Mouse (Mus musculus): ENCODE measurements at regions not wholly inside any gene's neighbourhood (a gene's known extent, or its start where the extent isn't known, plus 50 kb on each side); places are given as distances from the start of the nearest gene placed in this dataset.
A peak's percentile ranks its signal among the peaks of the same experiment; 100 is the strongest.

- no peak overlapping the region for H3K9ac ChIP-seq (ENCODE audit: low read depth, low read length)
- no peak for ATAC-seq
- WGBS, result 96% methylated on average over 2 of the region's 2 CpGs
- no peaks in the 10 kb centered on the region for H3K27me3 ChIP-seq (replicated peaks; ENCODE audit: control insufficient read depth, insufficient read depth, low read length)
- no peak overlapping the region for H3K27ac ChIP-seq (ENCODE audit: low read depth, low read length)
- no peaks in the 10 kb centered on the region for H3K4me1 ChIP-seq (ENCODE audit: control insufficient read depth, insufficient read depth, low read depth, low read length)
- H3K36me3 ChIP-seq (ENCODE audit: control insufficient read depth, insufficient read depth, low read length), result no peaks in the 10 kb centered on the region
- H3K4me2 ChIP-seq (ENCODE audit: low read length), result no peak overlapping the region
- no peaks in the 10 kb centered on the region for H3K9me3 ChIP-seq (ENCODE audit: control insufficient read depth, low read length)
- H3K4me3 ChIP-seq (ENCODE audit: low read length), result no peak overlapping the region
Observed at GRCm38 (mm10) chr2:80913478-80913877, 296.4 kb downstream of the Nup35 start.

GRCm38 (mm10) chr2:80945521-80945920 lies 328.5 kb downstream of the Nup35 start:
- ATAC-seq, result no peak
- no peak overlapping the region for H3K4me3 ChIP-seq (ENCODE audit: low read length)
- no peaks in the 10 kb centered on the region for H3K4me1 ChIP-seq (ENCODE audit: control insufficient read depth, insufficient read depth, low read depth, low read length)
- no peak overlapping the region for H3K27ac ChIP-seq (ENCODE audit: low read depth, low read length)
- WGBS, result 80% methylated on average over 3 of the region's 3 CpGs
- H3K9ac ChIP-seq (ENCODE audit: low read depth, low read length), result no peak overlapping the region
- H3K9me3 ChIP-seq (ENCODE audit: control insufficient read depth, low read length), result no peaks in the 10 kb centered on the region
- H3K36me3 ChIP-seq (ENCODE audit: control insufficient read depth, insufficient read depth, low read length), result no peaks in the 10 kb centered on the region
- H3K4me2 ChIP-seq (ENCODE audit: low read length), result no peak overlapping the region
- no peaks in the 10 kb centered on the region for H3K27me3 ChIP-seq (replicated peaks; ENCODE audit: control insufficient read depth, insufficient read depth, low read length)

GRCm38 (mm10) chr2:80966766-80967165 lies 349.7 kb downstream of the Nup35 start:
- WGBS, result 87% methylated on average over 5 of the region's 5 CpGs
- Histone ChIP-seq H3K4me1 (ENCODE audit: control insufficient read depth, insufficient read depth, low read depth, low read length) (no peaks in the 10 kb centered on the region), H3K9ac (ENCODE audit: low read depth, low read length) (no peak overlapping the region), H3K36me3 (ENCODE audit: control insufficient read depth, insufficient read depth, low read length) (no peaks in the 10 kb centered on the region), H3K27ac (ENCODE audit: low read depth, low read length) (no peak overlapping the region), H3K9me3 (ENCODE audit: control insufficient read depth, low read length) (no peaks in the 10 kb centered on the region), H3K4me2 (ENCODE audit: low read length) (no peak overlapping the region), H3K27me3 (replicated peaks; ENCODE audit: control insufficient read depth, insufficient read depth, low read length) (no peaks in the 10 kb centered on the region), H3K4me3 (ENCODE audit: low read length) (no peak overlapping the region)
- no peak for ATAC-seq

- no peak overlapping the region for H3K27ac ChIP-seq (ENCODE audit: low read depth, low read length)
- H3K4me3 ChIP-seq (ENCODE audit: low read length), result no peak overlapping the region
- 0 out of 2 replicates have a peak, but pooled peaks have one; percentile 37 for ATAC-seq
- H3K27me3 ChIP-seq (replicated peaks; ENCODE audit: control insufficient read depth, insufficient read depth, low read length), result no peaks in the 10 kb centered on the region
- no peaks in the 10 kb centered on the region for H3K36me3 ChIP-seq (ENCODE audit: control insufficient read depth, insufficient read depth, low read length)
- H3K4me1 ChIP-seq (ENCODE audit: control insufficient read depth, insufficient read depth, low read depth, low read length), result no peaks in the 10 kb centered on the region
- no peak overlapping the region for H3K9ac ChIP-seq (ENCODE audit: low read depth, low read length)
- 75% methylated on average over 11 of the region's 11 CpGs for WGBS
- no peaks in the 10 kb centered on the region for H3K9me3 ChIP-seq (ENCODE audit: control insufficient read depth, low read length)
- no peak overlapping the region for H3K4me2 ChIP-seq (ENCODE audit: low read length)
Observed at GRCm38 (mm10) chr2:80967260-80967659, 350.2 kb downstream of the Nup35 start.

- Histone ChIP-seq H3K4me3 (ENCODE audit: low read length) (no peak overlapping the region), H3K9ac (ENCODE audit: low read depth, low read length) (no peak overlapping the region), H3K9me3 (ENCODE audit: control insufficient read depth, low read length) (no peaks in the 10 kb centered on the region), H3K27ac (ENCODE audit: low read depth, low read length) (no peak overlapping the region), H3K36me3 (ENCODE audit: control insufficient read depth, insufficient read depth, low read length) (no peaks in the 10 kb centered on the region), H3K27me3 (replicated peaks; ENCODE audit: control insufficient read depth, insufficient read depth, low read length) (no peaks in the 10 kb centered on the region), H3K4me1 (ENCODE audit: control insufficient read depth, insufficient read depth, low read depth, low read length) (no peaks in the 10 kb centered on the region), H3K4me2 (ENCODE audit: low read length) (no peak overlapping the region)
- WGBS, result 52% methylated on average over 5 of the region's 5 CpGs
- peak; percentile 79 for ATAC-seq
Observed at GRCm38 (mm10) chr2:80969354-80969753, 352.3 kb downstream of the Nup35 start.

GRCm38 (mm10) chr2:80973217-80973616 lies 356.2 kb downstream of the Nup35 start:
- Histone ChIP-seq H3K9me3 (ENCODE audit: control insufficient read depth, low read length) (peaks cover 2% of the 10 kb centered on the region; the same call in 1 of the 2 replicates), H3K4me2 (ENCODE audit: low read length) (no peak overlapping the region), H3K4me3 (ENCODE audit: low read length) (no peak overlapping the region), H3K36me3 (ENCODE audit: control insufficient read depth, insufficient read depth, low read length) (no peaks in the 10 kb centered on the region), H3K27ac (ENCODE audit: low read depth, low read length) (no peak overlapping the region), H3K9ac (ENCODE audit: low read depth, low read length) (no peak overlapping the region), H3K27me3 (replicated peaks; ENCODE audit: control insufficient read depth, insufficient read depth, low read length) (no peaks in the 10 kb centered on the region), H3K4me1 (ENCODE audit: control insufficient read depth, insufficient read depth, low read depth, low read length) (no peaks in the 10 kb centered on the region)
- WGBS, result 94% methylated on average over 2 of the region's 2 CpGs
- ATAC-seq, result no peak

GRCm38 (mm10) chr2:80998296-80998695 lies 381.3 kb downstream of the Nup35 start:
- H3K27me3 ChIP-seq (replicated peaks; ENCODE audit: control insufficient read depth, insufficient read depth, low read length), result no peaks in the 10 kb centered on the region
- no peak overlapping the region for H3K4me2 ChIP-seq (ENCODE audit: low read length)
- WGBS, result 91% methylated on average over 1 of the region's 1 CpGs
- H3K9me3 ChIP-seq (ENCODE audit: control insufficient read depth, low read length), result no peaks in the 10 kb centered on the region
- H3K4me1 ChIP-seq (ENCODE audit: control insufficient read depth, insufficient read depth, low read depth, low read length), result no peaks in the 10 kb centered on the region
- no peak overlapping the region for H3K27ac ChIP-seq (ENCODE audit: low read depth, low read length)
- no peak overlapping the region for H3K9ac ChIP-seq (ENCODE audit: low read depth, low read length)
- no peak for ATAC-seq
- H3K4me3 ChIP-seq (ENCODE audit: low read length), result no peak overlapping the region
- H3K36me3 ChIP-seq (ENCODE audit: control insufficient read depth, insufficient read depth, low read length), result no peaks in the 10 kb centered on the region

GRCm38 (mm10) chr2:81007071-81007470 lies 390.0 kb downstream of the Nup35 start:
- Histone ChIP-seq H3K9ac (ENCODE audit: low read depth, low read length) (no peak overlapping the region), H3K4me3 (ENCODE audit: low read length) (no peak overlapping the region), H3K4me2 (ENCODE audit: low read length) (no peak overlapping the region), H3K9me3 (ENCODE audit: control insufficient read depth, low read length) (no peaks in the 10 kb centered on the region; the same call in 1 of the 2 replicates), H3K4me1 (ENCODE audit: control insufficient read depth, insufficient read depth, low read depth, low read length) (no peaks in the 10 kb centered on the region), H3K27me3 (replicated peaks; ENCODE audit: control insufficient read depth, insufficient read depth, low read length) (no peaks in the 10 kb centered on the region), H3K36me3 (ENCODE audit: control insufficient read depth, insufficient read depth, low read length) (no peaks in the 10 kb centered on the region), H3K27ac (ENCODE audit: low read depth, low read length) (no peak overlapping the region)
- no peak for ATAC-seq
- 67% methylated on average over 11 of the region's 11 CpGs for WGBS

GRCm38 (mm10) chr2:81023620-81024019 lies 406.6 kb downstream of the Nup35 start:
- WGBS, result 86% methylated on average over 3 of the region's 3 CpGs
- H3K36me3 ChIP-seq (ENCODE audit: control insufficient read depth, insufficient read depth, low read length), result no peaks in the 10 kb centered on the region

More at GRCm38 (mm10) chr2:81023620-81024019, 406.6 kb downstream of the Nup35 start:
- no peak overlapping the region for H3K27ac ChIP-seq (ENCODE audit: low read depth, low read length)
- H3K27me3 ChIP-seq (replicated peaks; ENCODE audit: control insufficient read depth, insufficient read depth, low read length), result no peaks in the 10 kb centered on the region
- H3K4me1 ChIP-seq (ENCODE audit: control insufficient read depth, insufficient read depth, low read depth, low read length), result no peaks in the 10 kb centered on the region
- H3K9me3 ChIP-seq (ENCODE audit: control insufficient read depth, low read length), result no peaks in the 10 kb centered on the region
- H3K4me2 ChIP-seq (ENCODE audit: low read length), result no peak overlapping the region
- H3K4me3 ChIP-seq (ENCODE audit: low read length), result no peak overlapping the region
- ATAC-seq, result no peak
- H3K9ac ChIP-seq (ENCODE audit: low read depth, low read length), result no peak overlapping the region
